Mouse (Mus musculus): ENCODE measurements around the gene Tmem117. TPM values are rescaled to one million over a fixed set of nuclear protein-coding genes. Genes with fewer than 3 reads are reported as not detected.
A peak's percentile ranks its signal among the peaks of the same experiment; 100 is the strongest.

Gene Tmem117
- polyA plus RNA-seq (2014; fragmentation: Nextera tagmentation; extraction: Ambion mirVana), result 16.1 and 16.9 TPM in 2 replicates

- peak; percentile 62 for ATAC-seq (ENCODE audit: low FRiP score)
- peak within 1 kb of the TSS; percentile 96 for H3K4me2 ChIP-seq (replicated peaks)
- no peaks in the 10 kb centered on the region for H3K4me1 ChIP-seq (replicated peaks; ENCODE audit: control insufficient read depth, insufficient read depth, low read length)
Measured at GRCm38 (mm10) chr15:94628830-94629601, at the start of gene Tmem117. TSS of gene Tmem117 (plus strand) at chr15:94629232.

GRCm38 (mm10) chr15:94582000-94582593, 46.9 kb upstream of the Tmem117 start:
- H3K4me2 ChIP-seq (replicated peaks), result no peak overlapping the region
- H3K27ac ChIP-seq, result no peak overlapping the region
- H3K9me3 ChIP-seq (ENCODE audit: control insufficient read depth, low read length), result no peaks in the 10 kb centered on the region
- H3K36me3 ChIP-seq (replicated peaks; ENCODE audit: control insufficient read depth, insufficient read depth), result peaks cover 79% of the 10 kb centered on the region
- H3K4me3 ChIP-seq (replicated peaks; ENCODE audit: low read length), result no peak overlapping the region
- no peak overlapping the region for H3K9ac ChIP-seq
- no peaks in the 10 kb centered on the region for H3K27me3 ChIP-seq (ENCODE audit: control insufficient read depth, insufficient read depth, low read length)
- ATAC-seq (ENCODE audit: low FRiP score) (no peak), DNase-seq (ENCODE audit: low spot score) (no peak)
- WGBS, result 44% methylated on average over 7 of the region's 7 CpGs
- no peaks in the 10 kb centered on the region for H3K4me1 ChIP-seq (replicated peaks; ENCODE audit: control insufficient read depth, insufficient read depth, low read length)

More at GRCm38 (mm10) chr15:94628830-94629601, at the start of gene Tmem117:
- DNase-seq (ENCODE audit: low spot score), result no peak
- H3K4me3 ChIP-seq (replicated peaks; ENCODE audit: low read length), result peak within 1 kb of the TSS; percentile 73
- peak within 1 kb of the TSS; percentile 84 for H3K9ac ChIP-seq
- H3K27me3 ChIP-seq (ENCODE audit: control insufficient read depth, insufficient read depth, low read length), result peaks cover 8% of the 10 kb centered on the region; the same call in 1 of the 2 replicates
- H3K27ac ChIP-seq, result no peak within 1 kb of the TSS
- under 1% methylated on average over 85 of the region's 96 CpGs for WGBS
- H3K9me3 ChIP-seq (ENCODE audit: control insufficient read depth, low read length), result no peaks in the 10 kb centered on the region
- no peaks in the 10 kb centered on the region for H3K36me3 ChIP-seq (replicated peaks; ENCODE audit: control insufficient read depth, insufficient read depth)

- H3K27ac ChIP-seq, result no peak overlapping the region
Measured at GRCm38 (mm10) chr15:94583153-94583552, 45.9 kb upstream of the Tmem117 start.

GRCm38 (mm10) chr15:94584738-94585137, 44.3 kb upstream of the Tmem117 start:
- DNase-seq (ENCODE audit: low spot score) (no peak), ATAC-seq (ENCODE audit: low FRiP score) (no peak)
- Histone ChIP-seq H3K36me3 (replicated peaks; ENCODE audit: control insufficient read depth, insufficient read depth) (peaks cover 63% of the 10 kb centered on the region), H3K4me1 (replicated peaks; ENCODE audit: control insufficient read depth, insufficient read depth, low read length) (peaks cover 13% of the 10 kb centered on the region), H3K4me2 (replicated peaks) (no peak overlapping the region), H3K4me3 (replicated peaks; ENCODE audit: low read length) (no peak overlapping the region), H3K27ac (no peak overlapping the region), H3K9me3 (ENCODE audit: control insufficient read depth, low read length) (no peaks in the 10 kb centered on the region), H3K27me3 (ENCODE audit: control insufficient read depth, insufficient read depth, low read length) (no peaks in the 10 kb centered on the region), H3K9ac (no peak overlapping the region)
- WGBS, result 87% methylated on average over 4 of the region's 4 CpGs

More at GRCm38 (mm10) chr15:94583153-94583552, 45.9 kb upstream of the Tmem117 start:
- peaks cover 5% of the 10 kb centered on the region for H3K4me1 ChIP-seq (replicated peaks; ENCODE audit: control insufficient read depth, insufficient read depth, low read length)
- 94% methylated on average over 10 of the region's 10 CpGs for WGBS
- DNase-seq (ENCODE audit: low spot score), result no peak
- H3K9ac ChIP-seq, result no peak overlapping the region
- peaks cover 75% of the 10 kb centered on the region for H3K36me3 ChIP-seq (replicated peaks; ENCODE audit: control insufficient read depth, insufficient read depth)
- no peaks in the 10 kb centered on the region for H3K9me3 ChIP-seq (ENCODE audit: control insufficient read depth, low read length)
- no peak overlapping the region for H3K4me2 ChIP-seq (replicated peaks)
- no peaks in the 10 kb centered on the region for H3K27me3 ChIP-seq (ENCODE audit: control insufficient read depth, insufficient read depth, low read length)
- no peak for ATAC-seq (ENCODE audit: low FRiP score)
- H3K4me3 ChIP-seq (replicated peaks; ENCODE audit: low read length), result no peak overlapping the region

- Histone ChIP-seq H3K36me3 (replicated peaks; ENCODE audit: control insufficient read depth, insufficient read depth) (peaks cover 31% of the 10 kb centered on the region), H3K27ac (no peak overlapping the region), H3K4me3 (replicated peaks; ENCODE audit: low read length) (peak overlapping the region; percentile 75; the same call in 1 of the 2 replicates), H3K4me2 (replicated peaks) (peak overlapping the region; percentile 81), H3K9ac (no peak overlapping the region; the same call in 1 of the 2 replicates), H3K27me3 (ENCODE audit: control insufficient read depth, insufficient read depth, low read length) (no peaks in the 10 kb centered on the region), H3K4me1 (replicated peaks; ENCODE audit: control insufficient read depth, insufficient read depth, low read length) (peaks cover 17% of the 10 kb centered on the region), H3K9me3 (ENCODE audit: control insufficient read depth, low read length) (no peaks in the 10 kb centered on the region)
- ATAC-seq (ENCODE audit: low FRiP score) (no peak), DNase-seq (ENCODE audit: low spot score) (no peak)
- WGBS, result 89% methylated on average over 9 of the region's 9 CpGs
Measured at GRCm38 (mm10) chr15:94587826-94588715, 41.0 kb upstream of the Tmem117 start.

GRCm38 (mm10) chr15:94589219-94590075, 39.6 kb upstream of the Tmem117 start, which contains the start of gene Twf1:
TSS of gene Twf1 (minus strand) at chr15:94589889.
- no peaks in the 10 kb centered on the region for H3K27me3 ChIP-seq (ENCODE audit: control insufficient read depth, insufficient read depth, low read length)
- H3K9ac ChIP-seq, result peak within 1 kb of the TSS; percentile 83
- under 1% methylated on average over 69 of the region's 70 CpGs for WGBS
- no peaks in the 10 kb centered on the region for H3K9me3 ChIP-seq (ENCODE audit: control insufficient read depth, low read length)
- H3K36me3 ChIP-seq (replicated peaks; ENCODE audit: control insufficient read depth, insufficient read depth), result peaks cover 17% of the 10 kb centered on the region
- ATAC-seq (ENCODE audit: low FRiP score) (peak; percentile 99), DNase-seq (ENCODE audit: low spot score) (peak; percentile 98)
- H3K4me3 ChIP-seq (replicated peaks; ENCODE audit: low read length), result peak within 1 kb of the TSS; percentile 75
- peak within 1 kb of the TSS; percentile 81 for H3K4me2 ChIP-seq (replicated peaks)
- peaks cover 17% of the 10 kb centered on the region for H3K4me1 ChIP-seq (replicated peaks; ENCODE audit: control insufficient read depth, insufficient read depth, low read length)
- peak within 1 kb of the TSS; percentile 66 for H3K27ac ChIP-seq

GRCm38 (mm10) chr15:94590083-94590482, 38.9 kb upstream of the Tmem117 start:
- peak; percentile 28; the same call in 1 of the 2 replicates for ATAC-seq (ENCODE audit: low FRiP score)
- peaks cover 11% of the 10 kb centered on the region for H3K36me3 ChIP-seq (replicated peaks; ENCODE audit: control insufficient read depth, insufficient read depth)
- peak overlapping the region; percentile 75 for H3K4me3 ChIP-seq (replicated peaks; ENCODE audit: low read length)
- H3K9ac ChIP-seq, result peak overlapping the region; percentile 55
- H3K27ac ChIP-seq, result peak overlapping the region; percentile 55; the same call in 1 of the 2 replicates
- H3K4me1 ChIP-seq (replicated peaks; ENCODE audit: control insufficient read depth, insufficient read depth, low read length), result peaks cover 17% of the 10 kb centered on the region
- no peak for DNase-seq (ENCODE audit: low spot score)
- WGBS, result 11% methylated on average over 8 of the region's 8 CpGs
- H3K4me2 ChIP-seq (replicated peaks), result peak overlapping the region; percentile 57
- no peaks in the 10 kb centered on the region for H3K9me3 ChIP-seq (ENCODE audit: control insufficient read depth, low read length)
- no peaks in the 10 kb centered on the region for H3K27me3 ChIP-seq (ENCODE audit: control insufficient read depth, insufficient read depth, low read length)

GRCm38 (mm10) chr15:94591356-94591755, 37.7 kb upstream of the Tmem117 start:
- Histone ChIP-seq H3K27me3 (ENCODE audit: control insufficient read depth, insufficient read depth, low read length) (no peaks in the 10 kb centered on the region), H3K4me1 (replicated peaks; ENCODE audit: control insufficient read depth, insufficient read depth, low read length) (peaks cover 17% of the 10 kb centered on the region), H3K27ac (no peak overlapping the region), H3K9ac (no peak overlapping the region), H3K4me3 (replicated peaks; ENCODE audit: low read length) (no peak overlapping the region), H3K9me3 (ENCODE audit: control insufficient read depth, low read length) (no peaks in the 10 kb centered on the region), H3K4me2 (replicated peaks) (no peak overlapping the region), H3K36me3 (replicated peaks; ENCODE audit: control insufficient read depth, insufficient read depth) (no peaks in the 10 kb centered on the region)
- 84% methylated on average over 4 of the region's 4 CpGs for WGBS
- ATAC-seq (ENCODE audit: low FRiP score) (no peak), DNase-seq (ENCODE audit: low spot score) (no peak)

Measured in hindbrain, embryonic 14.5 days (tissue).